Mouse (Mus musculus) gonadal fat pad, adult 2 months (tissue): ENCODE measurements at regions not wholly inside any gene's neighbourhood (a gene's known extent, or its start where the extent isn't known, plus 50 kb on each side); places are given as distances from the start of the nearest gene placed in this dataset.
A peak's percentile ranks its signal among the peaks of the same experiment; 100 is the strongest.

Experiments
- DNase-seq: peaks from one replicate; pipeline ENCODE4 v3.0.0-alpha.2; 2012; ENCODE audit warnings: low read depth

GRCm38 (mm10) chr1:154117346-154117687, 83.7 kb upstream of the Zfp648 start:
- no peak for DNase-seq

GRCm38 (mm10) chr1:154117688-154118373, 83.2 kb upstream of the Zfp648 start:
- no peak for DNase-seq

- DNase-seq = no peak
Measured at GRCm38 (mm10) chr1:154118374-154119004, 82.5 kb upstream of the Zfp648 start.

- no peak for DNase-seq
Measured at GRCm38 (mm10) chr1:154119611-154120010, 81.4 kb upstream of the Zfp648 start.

GRCm38 (mm10) chr1:154120693-154121092, 80.3 kb upstream of the Zfp648 start:
- DNase-seq = peak; percentile 98

- DNase-seq = no peak
Measured at GRCm38 (mm10) chr1:154124981-154125380, 76.0 kb upstream of the Zfp648 start.

GRCm38 (mm10) chr1:154126487-154126886, 74.5 kb upstream of the Zfp648 start:
- DNase-seq = no peak

- no peak for DNase-seq
Measured at GRCm38 (mm10) chr1:154139488-154139887, 61.5 kb upstream of the Zfp648 start.

GRCm38 (mm10) chr1:154143691-154144090, 57.3 kb upstream of the Zfp648 start:
- DNase-seq = no peak

- no peak for DNase-seq
Measured at GRCm38 (mm10) chr1:154147001-154147571, 53.9 kb upstream of the Zfp648 start.

- no peak for DNase-seq
Measured at GRCm38 (mm10) chr1:154148948-154149347, 52.0 kb upstream of the Zfp648 start.

GRCm38 (mm10) chr1:154149431-154150143, 51.4 kb upstream of the Zfp648 start:
- no peak for DNase-seq

GRCm38 (mm10) chr1:154150167-154150851, 50.7 kb upstream of the Zfp648 start:
- DNase-seq = no peak
